Mouse (Mus musculus): ENCODE measurements at regions not wholly inside any gene's neighbourhood (a gene's known extent, or its start where the extent isn't known, plus 50 kb on each side); places are given as distances from the start of the nearest gene placed in this dataset.

DNA sequence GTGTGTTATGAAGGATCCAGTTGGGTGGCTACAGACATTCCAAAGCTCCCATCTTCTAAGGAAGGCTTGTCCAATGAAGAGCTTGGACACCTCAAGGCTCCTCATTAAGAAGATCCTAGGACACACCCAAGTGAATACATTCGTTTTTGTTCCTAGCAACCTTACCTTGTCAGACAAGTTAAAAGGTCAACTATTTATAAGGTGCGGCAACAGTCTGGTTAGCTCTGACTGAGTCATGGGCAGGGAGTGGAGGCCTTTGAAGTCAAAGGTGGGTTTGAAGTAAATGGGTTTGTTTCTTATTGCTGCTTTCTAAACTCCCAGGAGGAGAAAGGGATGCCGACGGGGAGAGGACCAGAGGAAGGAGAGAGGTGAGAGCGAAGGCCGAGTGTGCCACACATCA lies 1167.1 kb upstream of the Gulo start:
- TF ChIP-seq CTCF (IDR thresholded peaks at IDR 0.05; ENCODE audit: insufficient read depth, low read depth, low read length) = no peak
- no peak for TF ChIP-seq POLR2A (IDR thresholded peaks at IDR 0.05; ENCODE audit: insufficient read depth, low read depth, low read length)
